Mouse (Mus musculus) lung, embryonic 16.5 days (tissue): ENCODE measurements around the gene Helb. TPM values are rescaled to one million over a fixed set of nuclear protein-coding genes. Genes with fewer than 3 reads are reported as not detected.

ENCODE experiments used
- ATAC-seq: fragments of 200-750 bp; cut with Nextera tagmentation; 2 replicates; pipeline ENCODE4 v1.8.0; 2017; ENCODE audit warnings: low read depth, mild to moderate bottlenecking, moderate library complexity
- H3K27ac ChIP-seq: fragments of 300-500 bp; sonication (generic); 2 replicates; pipeline ENCODE4 v1.5.1; 2014; ENCODE audit warnings: mild to moderate bottlenecking, control low read depth, low read length
- H3K27me3 ChIP-seq: fragments of 300-500 bp; sonication (generic); 2 replicates; pipeline ENCODE4 v1.6.1; 2014; ENCODE audit warnings: low read depth, low read length, mixed read lengths; ENCODE audit not compliant: control insufficient read depth, insufficient read depth
- H3K36me3 ChIP-seq: fragments of 300-500 bp; sonication (generic); 2 replicates; pipeline ENCODE4 v1.6.1; 2014; ENCODE audit warnings: low read length; ENCODE audit not compliant: control insufficient read depth, insufficient read depth
- H3K4me1 ChIP-seq: fragments of 300-500 bp; sonication (generic); replicated peaks from 2 replicates; pipeline ENCODE4 v1.6.1; 2014; ENCODE audit warnings: low read length, mixed read lengths; ENCODE audit not compliant: control insufficient read depth, insufficient read depth
- H3K4me2 ChIP-seq: fragments of 300-500 bp; sonication (generic); 2 replicates; pipeline ENCODE4 v1.6.1; 2014; ENCODE audit warnings: low read depth, low read length, control low read depth
- H3K4me3 ChIP-seq: fragments of 300-500 bp; sonication (generic); 2 replicates; pipeline ENCODE4 v1.5.1; 2014; ENCODE audit warnings: mild to moderate bottlenecking, low read length, control low read depth
- H3K9ac ChIP-seq: fragments of 300-500 bp; sonication (generic); 2 replicates; pipeline ENCODE4 v1.6.1; 2014; ENCODE audit warnings: low read length, control low read depth
- H3K9me3 ChIP-seq: fragments of 300-500 bp; sonication (generic); 2 replicates; pipeline ENCODE4 v1.6.1; 2016; ENCODE audit warnings: low read length; ENCODE audit not compliant: control insufficient read depth
- WGBS: fragments of 180-500 bp; shearing (Covaris S2); extraction: QIAGEN DNeasy Blood & Tissue Kit; methylation state at CpG from one replicate; pipeline ENCODE4 v1.1.7; 2014; 5-methylcytosine and 5-hydroxymethylcytosine counted together
- polyA plus RNA-seq: library from polyadenylated mRNA; unstranded; fragments of >200 nt; fragmentation: Nextera tagmentation; extraction: Ambion mirVana; gene quantifications from 2 replicates; pipeline ENCODE4 v1.2.1, GENCODE M21; 2015

Gene Helb
- polyA plus RNA-seq, 1 experiment from 2014 or later, result 6.1 TPM

GRCm38 (mm10) chr10:120100806-120101205 lies 12.0 kb downstream of the Helb start:
- H3K4me2 ChIP-seq, result no peak overlapping the region
- H3K4me1 ChIP-seq, result no peaks in the 10 kb centered on the region
- no peak for ATAC-seq
- H3K27ac ChIP-seq, result no peak overlapping the region
- H3K9me3 ChIP-seq, result no peaks in the 10 kb centered on the region
- no peak overlapping the region for H3K9ac ChIP-seq
- H3K36me3 ChIP-seq, result peaks cover 16% of the 10 kb centered on the region; the same call in 1 of the 2 replicates
- WGBS, result 83% methylated on average over 1 of the region's 1 CpGs
- no peak overlapping the region for H3K4me3 ChIP-seq
- H3K27me3 ChIP-seq, result no peaks in the 10 kb centered on the region

DNA sequence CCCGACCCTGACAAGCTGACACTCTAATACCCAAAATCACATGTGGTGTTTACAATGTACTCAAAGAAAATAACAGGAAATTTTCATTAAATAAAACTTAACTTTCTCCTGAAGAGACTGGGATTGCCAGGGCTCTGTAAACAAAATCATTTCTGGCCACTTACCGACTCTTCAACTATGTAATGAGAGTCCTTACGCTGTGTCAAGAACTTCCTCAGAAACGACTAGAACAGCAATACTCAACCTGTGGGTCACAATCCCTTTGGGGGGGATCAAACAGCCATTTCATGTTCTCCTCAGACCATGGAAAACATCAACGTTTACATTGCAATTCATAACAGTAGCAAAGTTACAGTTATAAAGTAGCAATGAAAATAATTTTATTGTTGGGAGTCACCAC lies 15.2 kb downstream of the Helb start:
- no peaks in the 10 kb centered on the region for H3K9me3 ChIP-seq
- 58% methylated on average over 5 of the region's 5 CpGs for WGBS
- H3K27ac ChIP-seq, result no peak overlapping the region
- H3K4me1 ChIP-seq, result no peaks in the 10 kb centered on the region
- no peaks in the 10 kb centered on the region for H3K27me3 ChIP-seq
- H3K4me3 ChIP-seq, result no peak overlapping the region
- no peak for ATAC-seq
- H3K36me3 ChIP-seq, result peaks cover 11% of the 10 kb centered on the region
- H3K9ac ChIP-seq, result no peak overlapping the region
- H3K4me2 ChIP-seq, result no peak overlapping the region

GRCm38 (mm10) chr10:120095716-120096115 lies 17.1 kb downstream of the Helb start:
- Histone ChIP-seq H3K27ac (no peak overlapping the region), H3K4me1 (no peaks in the 10 kb centered on the region), H3K27me3 (no peaks in the 10 kb centered on the region), H3K9ac (no peak overlapping the region), H3K36me3 (peaks cover 20% of the 10 kb centered on the region), H3K4me2 (no peak overlapping the region), H3K4me3 (no peak overlapping the region), H3K9me3 (no peaks in the 10 kb centered on the region)
- no peak for ATAC-seq
- 94% methylated on average over 5 of the region's 5 CpGs for WGBS

- Histone ChIP-seq H3K36me3 (peaks cover 20% of the 10 kb centered on the region), H3K4me3 (no peak overlapping the region), H3K9ac (no peak overlapping the region), H3K4me2 (no peak overlapping the region), H3K27ac (no peak overlapping the region), H3K9me3 (no peaks in the 10 kb centered on the region), H3K27me3 (no peaks in the 10 kb centered on the region), H3K4me1 (no peaks in the 10 kb centered on the region)
- no peak for ATAC-seq
- WGBS, result 79% methylated on average over 9 of the region's 9 CpGs
Measured at GRCm38 (mm10) chr10:120095136-120095535, 17.7 kb downstream of the Helb start.

DNA sequence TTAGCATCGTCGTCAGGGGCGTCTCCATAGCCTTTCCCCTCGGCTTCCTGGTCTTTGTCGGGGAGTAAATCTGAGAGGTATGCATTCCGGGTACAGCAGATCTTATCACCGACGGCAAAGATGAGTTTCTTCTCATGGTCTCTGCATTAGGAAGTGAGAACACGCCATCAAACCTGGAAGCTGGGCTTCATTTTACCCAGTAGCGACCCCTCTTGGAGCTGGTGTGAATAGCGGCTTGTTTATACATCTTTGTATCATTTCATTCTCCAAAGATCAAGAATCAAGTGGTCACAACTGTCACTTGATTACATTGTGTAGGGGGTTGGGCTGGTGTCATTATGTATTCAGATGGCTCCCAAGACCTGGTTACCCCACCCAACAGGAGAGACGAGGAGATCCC lies 20.2 kb downstream of the Helb start:
- H3K36me3 ChIP-seq, result peaks cover 25% of the 10 kb centered on the region
- H3K4me3 ChIP-seq, result no peak overlapping the region
- H3K9me3 ChIP-seq, result no peaks in the 10 kb centered on the region
- no peak overlapping the region for H3K27ac ChIP-seq
- WGBS, result 86% methylated on average over 12 of the region's 12 CpGs
- no peaks in the 10 kb centered on the region for H3K4me1 ChIP-seq
- no peak overlapping the region for H3K9ac ChIP-seq
- H3K4me2 ChIP-seq, result no peak overlapping the region
- ATAC-seq, result no peak
- no peaks in the 10 kb centered on the region for H3K27me3 ChIP-seq

DNA sequence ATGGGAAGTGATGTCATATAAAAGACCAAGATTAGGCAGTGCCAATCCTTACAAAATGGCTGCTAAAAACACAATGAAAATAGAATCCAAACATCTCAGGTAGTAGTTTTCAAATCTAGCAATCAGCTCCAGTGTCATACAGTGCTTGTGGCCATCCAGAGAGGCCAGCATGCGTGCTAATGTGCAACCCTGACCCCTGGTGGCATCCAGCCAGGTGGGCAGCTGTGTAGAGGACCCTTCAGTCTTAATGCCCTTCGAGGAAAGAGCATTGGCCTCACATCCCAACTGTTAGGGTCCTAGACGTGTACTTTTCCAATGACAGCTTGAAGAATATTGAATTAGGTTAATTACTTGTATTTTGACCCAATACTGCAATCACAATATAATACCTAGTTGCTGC lies 34.9 kb downstream of the Helb start:
- Histone ChIP-seq H3K27me3 (no peaks in the 10 kb centered on the region), H3K4me3 (no peak overlapping the region), H3K4me1 (no peaks in the 10 kb centered on the region), H3K9me3 (no peaks in the 10 kb centered on the region), H3K27ac (no peak overlapping the region), H3K36me3 (no peaks in the 10 kb centered on the region), H3K9ac (no peak overlapping the region), H3K4me2 (no peak overlapping the region)
- no peak for ATAC-seq
- 70% methylated on average over 3 of the region's 3 CpGs for WGBS

- 92% methylated on average over 10 of the region's 10 CpGs for WGBS
Measured at GRCm38 (mm10) chr10:120066319-120066718, 46.5 kb downstream of the Helb start.

GRCm38 (mm10) chr10:120064424-120064823 lies 48.4 kb downstream of the Helb start:
- H3K4me3 ChIP-seq, result no peak overlapping the region
- no peak overlapping the region for H3K9ac ChIP-seq
- H3K36me3 ChIP-seq, result no peaks in the 10 kb centered on the region
- H3K27me3 ChIP-seq, result no peaks in the 10 kb centered on the region
- no peaks in the 10 kb centered on the region for H3K4me1 ChIP-seq
- no peak overlapping the region for H3K27ac ChIP-seq
- 17% methylated on average over 5 of the region's 5 CpGs for WGBS
- no peaks in the 10 kb centered on the region for H3K9me3 ChIP-seq
- no peak for ATAC-seq
- no peak overlapping the region for H3K4me2 ChIP-seq

More at GRCm38 (mm10) chr10:120066319-120066718, 46.5 kb downstream of the Helb start:
- H3K4me2 ChIP-seq, result no peak overlapping the region
- no peak overlapping the region for H3K4me3 ChIP-seq
- H3K9ac ChIP-seq, result no peak overlapping the region
- ATAC-seq, result no peak
- H3K27me3 ChIP-seq, result no peaks in the 10 kb centered on the region
- H3K36me3 ChIP-seq, result no peaks in the 10 kb centered on the region
- H3K9me3 ChIP-seq, result no peaks in the 10 kb centered on the region
- no peaks in the 10 kb centered on the region for H3K4me1 ChIP-seq
- no peak overlapping the region for H3K27ac ChIP-seq

DNA sequence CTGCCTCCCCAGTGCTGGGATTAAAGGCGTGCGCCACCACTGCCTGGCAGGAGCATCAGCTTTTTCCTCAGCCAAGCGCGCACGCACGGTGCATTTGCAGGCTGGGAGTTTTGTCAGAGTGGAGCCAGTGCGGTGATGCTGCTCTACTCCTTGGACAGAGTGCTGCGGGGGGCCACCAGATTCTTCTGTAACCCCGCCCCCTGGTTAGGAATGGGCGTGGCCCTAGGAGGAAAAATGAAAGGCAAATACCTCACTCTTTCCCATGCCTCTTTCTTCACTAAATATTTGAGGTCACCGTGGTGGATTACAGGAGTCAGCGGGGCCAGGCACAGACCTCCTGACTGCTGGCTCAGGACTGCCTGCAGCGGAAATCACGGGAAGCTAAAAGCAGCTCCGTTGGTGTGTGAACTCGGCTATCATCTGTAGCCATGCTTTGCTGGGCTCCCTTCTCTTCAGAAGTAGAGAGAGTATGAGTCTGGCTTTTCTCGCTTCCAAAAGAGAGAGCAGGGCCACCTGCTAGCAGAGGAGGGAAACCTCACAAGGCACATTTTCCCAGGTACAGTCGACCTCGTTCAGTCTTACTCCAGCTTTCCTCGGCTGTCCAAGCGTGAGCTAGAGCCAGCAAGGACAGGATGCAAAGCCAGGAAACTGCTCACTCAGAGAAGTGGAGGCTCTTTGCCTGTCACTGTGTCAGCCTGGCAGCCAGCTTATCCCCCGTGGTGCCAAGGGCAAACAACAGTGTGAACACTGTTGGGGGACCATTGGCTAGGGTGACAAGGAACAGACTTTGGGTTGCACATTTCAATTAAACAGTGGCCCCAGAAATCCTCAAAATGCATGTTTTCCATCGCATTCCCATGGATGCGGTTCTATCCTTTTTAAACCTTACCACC lies 51.3 kb downstream of the Helb start:
- 64% methylated on average over 24 of the region's 24 CpGs for WGBS
- Histone ChIP-seq H3K4me2 (peak overlapping the region; percentile 10; the same call in 1 of the 2 replicates), H3K27me3 (no peaks in the 10 kb centered on the region), H3K27ac (no peak overlapping the region), H3K36me3 (no peaks in the 10 kb centered on the region), H3K4me1 (no peaks in the 10 kb centered on the region), H3K9me3 (no peaks in the 10 kb centered on the region), H3K9ac (no peak overlapping the region), H3K4me3 (no peak overlapping the region)
- ATAC-seq, result 0 out of 2 replicates have a peak, but pooled peaks have one; percentile 26
